Mouse (Mus musculus): ENCODE measurements at regions not wholly inside any gene's neighbourhood (a gene's known extent, or its start where the extent isn't known, plus 50 kb on each side); places are given as distances from the start of the nearest gene placed in this dataset.

GRCm38 (mm10) chr6:78599751-78600150 is 131.1 kb upstream of the Reg3g start:
- no peak for DNase-seq (ENCODE audit: low spot score)

- DNase-seq (ENCODE audit: low spot score): no peak
Measured at GRCm38 (mm10) chr6:78570000-78570597, 101.4 kb upstream of the Reg3g start.

- DNase-seq (ENCODE audit: low spot score): peak; percentile 27
Measured at GRCm38 (mm10) chr6:78553008-78553698, 84.5 kb upstream of the Reg3g start.

- peak; percentile 21 for DNase-seq (ENCODE audit: low spot score)
Measured at GRCm38 (mm10) chr6:78552353-78552698, 83.7 kb upstream of the Reg3g start.

GRCm38 (mm10) chr6:78551666-78552352 is 83.1 kb upstream of the Reg3g start:
- no peak for DNase-seq (ENCODE audit: low spot score)

GRCm38 (mm10) chr6:78548476-78548875 is 79.8 kb upstream of the Reg3g start:
- no peak for DNase-seq (ENCODE audit: low spot score)

- no peak for DNase-seq (ENCODE audit: low spot score)
Measured at GRCm38 (mm10) chr6:78547721-78548120, 79.0 kb upstream of the Reg3g start.

GRCm38 (mm10) chr6:78544238-78544637 is 75.6 kb upstream of the Reg3g start:
- peak; percentile 83 for DNase-seq (ENCODE audit: low spot score)

GRCm38 (mm10) chr6:78537476-78537875 is 68.8 kb upstream of the Reg3g start:
- no peak for DNase-seq (ENCODE audit: low spot score)

- DNase-seq (ENCODE audit: low spot score): no peak
Measured at GRCm38 (mm10) chr6:78526986-78527762, 58.5 kb upstream of the Reg3g start.

Data from embryo, embryonic 10 days (tissue).